Mouse (Mus musculus) stomach, postnatal 0 days (tissue): ENCODE results near the gene Leo1.

Source experiments
- CTCF ChIP-seq: IDR thresholded peaks from 2 replicates; pipeline ENCODE4 v1.5.1; 2016; ENCODE audit warnings: antibody characterized with exemption, low read depth, mild to moderate bottlenecking, moderate library complexity
- EP300 ChIP-seq: optimal IDR thresholded peaks from 2 replicates; pipeline ENCODE3; 2016; ENCODE audit warnings: antibody characterized with exemption

- no peak for TF ChIP-seq CTCF
- no peak for TF ChIP-seq EP300
Observed at GRCm38 (mm10) chr9:75465856-75466255, 24.5 kb downstream of the Leo1 start.
